Mouse (Mus musculus): ENCODE measurements around the gene Esr1. TPM values are rescaled to one million over a fixed set of nuclear protein-coding genes. Genes with fewer than 3 reads are reported as not detected.

The Esr1 gene
- polyA plus RNA-seq, 1 experiment = 5.7 TPM

GRCm38 (mm10) chr10:4633287-4634030, 22.1 kb downstream of the Esr1 start:
- H3K4me1 ChIP-seq (ENCODE audit: control insufficient read depth, insufficient read depth, low read length) = no peaks in the 10 kb centered on the region; the same call in 1 of the 2 replicates
- H3K27ac ChIP-seq (ENCODE audit: control insufficient read depth, insufficient read depth, low read depth, low read length, poor library complexity) = no peak overlapping the region
- no peak overlapping the region for H3K4me3 ChIP-seq (replicated peaks; ENCODE audit: control insufficient read depth, low read depth, low read length)
- 43% methylated on average over 14 of the region's 14 CpGs for WGBS
- TF ChIP-seq POLR2A (IDR thresholded peaks at IDR 0.05; ENCODE audit: borderline replicate concordance, control insufficient read depth, low read depth, low read length) = no peak
- TF ChIP-seq CTCF (IDR thresholded peaks at IDR 0.05; ENCODE audit: control insufficient read depth, insufficient read depth, low read length) = no peak

- TF ChIP-seq CTCF (IDR thresholded peaks at IDR 0.05; ENCODE audit: control insufficient read depth, insufficient read depth, low read length) (no peak), POLR2A (IDR thresholded peaks at IDR 0.05; ENCODE audit: borderline replicate concordance, control insufficient read depth, low read depth, low read length) (no peak)
- H3K27ac ChIP-seq (ENCODE audit: control insufficient read depth, insufficient read depth, low read depth, low read length, poor library complexity) = no peak overlapping the region
- no peak overlapping the region for H3K4me3 ChIP-seq (replicated peaks; ENCODE audit: control insufficient read depth, low read depth, low read length)
- no peaks in the 10 kb centered on the region; the same call in 1 of the 2 replicates for H3K4me1 ChIP-seq (ENCODE audit: control insufficient read depth, insufficient read depth, low read length)
- WGBS = 68% methylated on average over 6 of the region's 6 CpGs
Observed at GRCm38 (mm10) chr10:4635740-4636139, 24.3 kb downstream of the Esr1 start.

GRCm38 (mm10) chr10:4646074-4646473, 34.7 kb downstream of the Esr1 start:
- H3K4me1 ChIP-seq (ENCODE audit: control insufficient read depth, insufficient read depth, low read length) = no peaks in the 10 kb centered on the region; the same call in 1 of the 2 replicates
- TF ChIP-seq POLR2A (IDR thresholded peaks at IDR 0.05; ENCODE audit: borderline replicate concordance, control insufficient read depth, low read depth, low read length) = no peak
- 83% methylated on average over 7 of the region's 7 CpGs for WGBS
- no peak overlapping the region for H3K27ac ChIP-seq (ENCODE audit: control insufficient read depth, insufficient read depth, low read depth, low read length, poor library complexity)
- H3K4me3 ChIP-seq (replicated peaks; ENCODE audit: control insufficient read depth, low read depth, low read length) = no peak overlapping the region

GRCm38 (mm10) chr10:4646851-4647250, 35.5 kb downstream of the Esr1 start:
- TF ChIP-seq POLR2A (IDR thresholded peaks at IDR 0.05; ENCODE audit: borderline replicate concordance, control insufficient read depth, low read depth, low read length) (no peak), CTCF (IDR thresholded peaks at IDR 0.05; ENCODE audit: control insufficient read depth, insufficient read depth, low read length) (no peak)
- Histone ChIP-seq H3K4me1 (ENCODE audit: control insufficient read depth, insufficient read depth, low read length) (no peaks in the 10 kb centered on the region; the same call in 1 of the 2 replicates), H3K27ac (ENCODE audit: control insufficient read depth, insufficient read depth, low read depth, low read length, poor library complexity) (no peak overlapping the region), H3K4me3 (replicated peaks; ENCODE audit: control insufficient read depth, low read depth, low read length) (no peak overlapping the region)
- 54% methylated on average over 9 of the region's 9 CpGs for WGBS

- TF ChIP-seq CTCF (IDR thresholded peaks at IDR 0.05; ENCODE audit: control insufficient read depth, insufficient read depth, low read length) = no peak
- TF ChIP-seq POLR2A (IDR thresholded peaks at IDR 0.05; ENCODE audit: borderline replicate concordance, control insufficient read depth, low read depth, low read length) = no peak
- WGBS = 74% methylated on average over 5 of the region's 5 CpGs
- H3K27ac ChIP-seq (ENCODE audit: control insufficient read depth, insufficient read depth, low read depth, low read length, poor library complexity) = no peak overlapping the region
- H3K4me3 ChIP-seq (replicated peaks; ENCODE audit: control insufficient read depth, low read depth, low read length) = no peak overlapping the region
- H3K4me1 ChIP-seq (ENCODE audit: control insufficient read depth, insufficient read depth, low read length) = no peaks in the 10 kb centered on the region
Observed at GRCm38 (mm10) chr10:4665380-4665779, 54.0 kb downstream of the Esr1 start.

GRCm38 (mm10) chr10:4667006-4667405, 55.6 kb downstream of the Esr1 start:
- WGBS = 75% methylated on average over 2 of the region's 2 CpGs
- Histone ChIP-seq H3K4me3 (replicated peaks; ENCODE audit: control insufficient read depth, low read depth, low read length) (no peak overlapping the region), H3K27ac (ENCODE audit: control insufficient read depth, insufficient read depth, low read depth, low read length, poor library complexity) (no peak overlapping the region), H3K4me1 (ENCODE audit: control insufficient read depth, insufficient read depth, low read length) (no peaks in the 10 kb centered on the region)
- no peak for TF ChIP-seq POLR2A (IDR thresholded peaks at IDR 0.05; ENCODE audit: borderline replicate concordance, control insufficient read depth, low read depth, low read length)
- TF ChIP-seq CTCF (IDR thresholded peaks at IDR 0.05; ENCODE audit: control insufficient read depth, insufficient read depth, low read length) = no peak

GRCm38 (mm10) chr10:4670053-4670452, 58.7 kb downstream of the Esr1 start:
- Histone ChIP-seq H3K4me3 (replicated peaks; ENCODE audit: control insufficient read depth, low read depth, low read length) (no peak overlapping the region), H3K27ac (ENCODE audit: control insufficient read depth, insufficient read depth, low read depth, low read length, poor library complexity) (no peak overlapping the region), H3K4me1 (ENCODE audit: control insufficient read depth, insufficient read depth, low read length) (no peaks in the 10 kb centered on the region)
- WGBS = 78% methylated on average over 2 of the region's 2 CpGs
- no peak for TF ChIP-seq CTCF (IDR thresholded peaks at IDR 0.05; ENCODE audit: control insufficient read depth, insufficient read depth, low read length)
- TF ChIP-seq POLR2A (IDR thresholded peaks at IDR 0.05; ENCODE audit: borderline replicate concordance, control insufficient read depth, low read depth, low read length) = no peak

- H3K4me3 ChIP-seq (replicated peaks; ENCODE audit: control insufficient read depth, low read depth, low read length) = no peak overlapping the region
- H3K4me1 ChIP-seq (ENCODE audit: control insufficient read depth, insufficient read depth, low read length) = no peaks in the 10 kb centered on the region; the same call in 1 of the 2 replicates
- no peak for TF ChIP-seq POLR2A (IDR thresholded peaks at IDR 0.05; ENCODE audit: borderline replicate concordance, control insufficient read depth, low read depth, low read length)
- TF ChIP-seq CTCF (IDR thresholded peaks at IDR 0.05; ENCODE audit: control insufficient read depth, insufficient read depth, low read length) = no peak
- WGBS = 72% methylated on average over 3 of the region's 3 CpGs
- H3K27ac ChIP-seq (ENCODE audit: control insufficient read depth, insufficient read depth, low read depth, low read length, poor library complexity) = no peak overlapping the region
Observed at GRCm38 (mm10) chr10:4671876-4672275, 60.5 kb downstream of the Esr1 start.

Measured in bone marrow, adult 2 months (tissue).